Mouse (Mus musculus) thymus, adult 2 months (tissue): Measurements from ENCODE around the gene Spns2.

Experiments
- CTCF ChIP-seq: fragments of 200-500 bp; IDR thresholded peaks from 2 replicates; pipeline ENCODE4 v1.5.1; 2012; ENCODE audit warnings: mild to moderate bottlenecking, control low read depth, low read length, moderate library complexity, borderline replicate concordance; ENCODE audit not compliant: control insufficient read depth, poor library complexity, insufficient read depth; ENCODE audit errors: extremely low read depth
- POLR2A ChIP-seq: fragments of 200-500 bp; IDR thresholded peaks from 2 replicates; pipeline ENCODE4 v1.6.1; 2012; ENCODE audit warnings: mild to moderate bottlenecking, low read length, control low read depth, moderate library complexity; ENCODE audit not compliant: control insufficient read depth, poor library complexity, insufficient read depth; ENCODE audit errors: extremely low read depth

GRCm38 (mm10) chr11:72514967-72515366 is 25.3 kb upstream of the Spns2 start:
- TF ChIP-seq POLR2A (no peak), CTCF (no peak)
